Mouse (Mus musculus): Measurements from ENCODE around the gene Sstr3. TPM values are rescaled to one million over a fixed set of nuclear protein-coding genes. Genes with fewer than 3 reads are reported as not detected.

Gene Sstr3
- not detected in 2 replicates for polyA plus RNA-seq (2012; ENCODE audit: insufficient read depth, insufficient read length, low replicate concordance, missing spikeins)

DNA sequence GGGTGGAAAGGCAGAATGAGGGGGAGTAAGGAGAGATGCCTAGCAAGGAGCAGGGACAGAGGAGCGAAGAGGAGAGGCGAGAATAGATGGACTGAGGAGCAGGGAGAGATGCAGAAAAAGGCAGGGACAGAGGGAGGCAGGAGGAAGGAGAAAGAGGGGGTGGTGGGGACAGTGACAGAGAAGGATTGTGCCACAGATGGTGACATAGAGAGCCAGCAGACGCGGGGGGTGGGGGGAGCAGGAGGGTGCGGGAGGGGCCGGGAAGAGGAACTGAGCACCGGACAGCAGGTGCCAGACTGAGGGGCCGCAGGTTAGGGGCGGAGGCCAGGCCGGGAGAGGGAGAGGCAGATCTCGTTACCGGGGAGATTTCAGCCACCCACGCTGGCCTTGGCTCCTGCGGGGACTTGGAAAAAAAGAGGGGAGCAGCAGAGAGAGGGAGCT, at the start of gene Sstr3:
Gene Sstr3 (minus strand): TSS at position 125 of the 441 bp plus-strand sequence.
- H3K27ac ChIP-seq (ENCODE audit: insufficient read depth, low read depth, low read length) = peak within 1 kb of the TSS; percentile 97
- peak within 1 kb of the TSS; percentile 52 for H3K4me3 ChIP-seq (ENCODE audit: insufficient read depth, low read depth, low read length)
- TF ChIP-seq POLR2A (IDR thresholded peaks at IDR 0.05; ENCODE audit: insufficient read depth, low read depth, low read length) = no peak
- TF ChIP-seq CTCF (IDR thresholded peaks at IDR 0.05; ENCODE audit: insufficient read depth, low read depth, low read length) = no peak
- peaks cover 68% of the 10 kb centered on the region for H3K4me1 ChIP-seq (ENCODE audit: control insufficient read depth, insufficient read depth, low read length)
- WGBS = 4% methylated on average over 13 of the region's 14 CpGs

DNA sequence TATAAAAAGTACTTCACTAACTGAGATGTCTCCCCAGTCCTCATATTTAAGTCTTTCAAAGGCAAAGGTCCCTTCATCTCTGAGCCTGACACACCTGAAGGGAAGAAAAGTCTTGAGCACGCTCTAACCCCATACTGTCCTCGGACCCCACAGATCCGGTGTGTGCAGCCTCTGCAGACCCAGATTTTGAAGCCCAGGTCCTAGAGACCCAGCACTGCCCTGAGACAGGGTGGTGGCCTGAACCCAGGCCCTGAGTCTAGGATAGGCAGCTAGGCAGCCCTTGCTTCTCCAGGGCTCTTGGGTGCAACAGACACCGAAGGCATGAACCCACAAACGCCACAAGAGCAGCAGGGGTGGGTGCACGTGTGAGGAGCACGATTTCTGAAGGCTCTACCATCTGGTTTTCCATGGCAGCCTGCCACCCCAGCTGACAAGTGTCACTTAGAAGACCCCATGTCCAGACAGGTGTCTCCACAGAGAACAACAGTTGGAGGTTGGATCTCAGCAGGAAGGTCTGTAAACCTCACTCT, 49.5 kb upstream of the Sstr3 start:
- peaks cover 19% of the 10 kb centered on the region for H3K4me1 ChIP-seq (ENCODE audit: control insufficient read depth, insufficient read depth, low read length)
- no peak for TF ChIP-seq POLR2A (IDR thresholded peaks at IDR 0.05; ENCODE audit: insufficient read depth, low read depth, low read length)
- TF ChIP-seq CTCF (IDR thresholded peaks at IDR 0.05; ENCODE audit: insufficient read depth, low read depth, low read length) = no peak
- no peak overlapping the region for H3K27ac ChIP-seq (ENCODE audit: insufficient read depth, low read depth, low read length)
- no peak overlapping the region for H3K4me3 ChIP-seq (ENCODE audit: insufficient read depth, low read depth, low read length)
- 85% methylated on average over 7 of the region's 7 CpGs for WGBS

- H3K4me1 ChIP-seq (ENCODE audit: control insufficient read depth, insufficient read depth, low read length) = peaks cover 25% of the 10 kb centered on the region
- no peak overlapping the region for H3K27ac ChIP-seq (ENCODE audit: insufficient read depth, low read depth, low read length)
- TF ChIP-seq POLR2A (IDR thresholded peaks at IDR 0.05; ENCODE audit: insufficient read depth, low read depth, low read length) = no peak
- TF ChIP-seq CTCF (IDR thresholded peaks at IDR 0.05; ENCODE audit: insufficient read depth, low read depth, low read length) = no peak
- no peak overlapping the region for H3K4me3 ChIP-seq (ENCODE audit: insufficient read depth, low read depth, low read length)
- 64% methylated on average over 14 of the region's 14 CpGs for WGBS
Observed at GRCm38 (mm10) chr15:78592452-78592968, 48.0 kb upstream of the Sstr3 start.

- no peak overlapping the region for H3K4me3 ChIP-seq (ENCODE audit: insufficient read depth, low read depth, low read length)
- H3K27ac ChIP-seq (ENCODE audit: insufficient read depth, low read depth, low read length) = no peak overlapping the region
- TF ChIP-seq POLR2A (IDR thresholded peaks at IDR 0.05; ENCODE audit: insufficient read depth, low read depth, low read length) (no peak), CTCF (IDR thresholded peaks at IDR 0.05; ENCODE audit: insufficient read depth, low read depth, low read length) (no peak)
- H3K4me1 ChIP-seq (ENCODE audit: control insufficient read depth, insufficient read depth, low read length) = peaks cover 24% of the 10 kb centered on the region
- 70% methylated on average over 15 of the region's 15 CpGs for WGBS
Observed at GRCm38 (mm10) chr15:78591680-78592451, 47.4 kb upstream of the Sstr3 start.

DNA sequence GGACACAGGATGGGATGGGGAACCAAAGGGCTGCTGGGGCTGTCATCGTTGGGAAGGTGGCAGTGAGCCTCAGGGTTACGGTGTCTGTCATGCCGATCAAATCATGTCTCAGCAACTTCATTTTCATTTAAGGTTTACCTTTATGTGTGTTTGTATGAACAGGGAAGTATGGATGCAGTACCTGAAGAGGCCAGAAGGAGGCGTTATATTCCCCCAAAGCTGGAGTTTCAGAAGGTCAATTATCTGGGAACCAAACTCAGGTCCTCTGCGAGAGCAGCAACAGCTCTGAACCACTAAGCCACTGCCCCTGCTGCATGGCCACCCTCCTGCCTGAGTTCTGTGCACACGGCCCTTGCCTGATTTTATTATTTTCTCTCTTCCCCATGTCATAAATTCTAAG, 46.3 kb upstream of the Sstr3 start:
- Histone ChIP-seq H3K4me1 (ENCODE audit: control insufficient read depth, insufficient read depth, low read length) (peaks cover 22% of the 10 kb centered on the region), H3K27ac (ENCODE audit: insufficient read depth, low read depth, low read length) (no peak overlapping the region), H3K4me3 (ENCODE audit: insufficient read depth, low read depth, low read length) (no peak overlapping the region)
- 85% methylated on average over 6 of the region's 6 CpGs for WGBS
- TF ChIP-seq POLR2A (IDR thresholded peaks at IDR 0.05; ENCODE audit: insufficient read depth, low read depth, low read length) (no peak), CTCF (IDR thresholded peaks at IDR 0.05; ENCODE audit: insufficient read depth, low read depth, low read length) (no peak)

GRCm38 (mm10) chr15:78589936-78590335, 45.5 kb upstream of the Sstr3 start:
- 83% methylated on average over 6 of the region's 6 CpGs for WGBS
- H3K4me3 ChIP-seq (ENCODE audit: insufficient read depth, low read depth, low read length) = no peak overlapping the region

DNA sequence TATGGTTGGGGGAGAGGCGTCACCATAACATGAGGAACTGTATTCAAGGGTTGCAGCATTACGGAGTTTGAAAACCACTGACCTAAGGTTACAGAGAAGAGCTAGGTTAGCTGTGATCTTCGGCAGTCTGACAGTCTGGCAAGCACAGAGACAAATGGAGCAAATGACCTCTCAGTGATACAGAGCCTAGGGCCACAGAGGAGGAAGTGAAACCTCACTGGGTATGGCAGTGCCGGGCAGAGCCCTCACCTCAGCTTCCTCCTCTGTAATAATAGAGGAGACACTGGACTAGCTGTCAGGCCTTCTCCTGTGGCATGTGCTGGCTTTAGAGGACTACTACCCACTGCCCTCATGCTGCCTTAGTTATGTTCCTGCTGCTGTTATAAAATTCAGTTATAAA, 44.4 kb upstream of the Sstr3 start:
- TF ChIP-seq POLR2A (IDR thresholded peaks at IDR 0.05; ENCODE audit: insufficient read depth, low read depth, low read length) = no peak
- no peak for TF ChIP-seq CTCF (IDR thresholded peaks at IDR 0.05; ENCODE audit: insufficient read depth, low read depth, low read length)
- Histone ChIP-seq H3K27ac (ENCODE audit: insufficient read depth, low read depth, low read length) (no peak overlapping the region), H3K4me3 (ENCODE audit: insufficient read depth, low read depth, low read length) (no peak overlapping the region), H3K4me1 (ENCODE audit: control insufficient read depth, insufficient read depth, low read length) (peaks cover 22% of the 10 kb centered on the region)
- WGBS = 92% methylated on average over 4 of the region's 4 CpGs

More at GRCm38 (mm10) chr15:78589936-78590335, 45.5 kb upstream of the Sstr3 start:
- H3K27ac ChIP-seq (ENCODE audit: insufficient read depth, low read depth, low read length) = no peak overlapping the region
- peaks cover 22% of the 10 kb centered on the region for H3K4me1 ChIP-seq (ENCODE audit: control insufficient read depth, insufficient read depth, low read length)
- TF ChIP-seq POLR2A (IDR thresholded peaks at IDR 0.05; ENCODE audit: insufficient read depth, low read depth, low read length) (no peak), CTCF (IDR thresholded peaks at IDR 0.05; ENCODE audit: insufficient read depth, low read depth, low read length) (no peak)

- TF ChIP-seq POLR2A (IDR thresholded peaks at IDR 0.05; ENCODE audit: insufficient read depth, low read depth, low read length) (no peak), CTCF (IDR thresholded peaks at IDR 0.05; ENCODE audit: insufficient read depth, low read depth, low read length) (no peak)
- peaks cover 28% of the 10 kb centered on the region for H3K4me1 ChIP-seq (ENCODE audit: control insufficient read depth, insufficient read depth, low read length)
- WGBS = 83% methylated on average over 4 of the region's 4 CpGs
- no peak overlapping the region for H3K27ac ChIP-seq (ENCODE audit: insufficient read depth, low read depth, low read length)
- H3K4me3 ChIP-seq (ENCODE audit: insufficient read depth, low read depth, low read length) = no peak overlapping the region
Observed at GRCm38 (mm10) chr15:78588049-78588448, 43.6 kb upstream of the Sstr3 start.
